10 mouse cellular contexts compared by ENCODE assay signal in the genomic region with DNA sequence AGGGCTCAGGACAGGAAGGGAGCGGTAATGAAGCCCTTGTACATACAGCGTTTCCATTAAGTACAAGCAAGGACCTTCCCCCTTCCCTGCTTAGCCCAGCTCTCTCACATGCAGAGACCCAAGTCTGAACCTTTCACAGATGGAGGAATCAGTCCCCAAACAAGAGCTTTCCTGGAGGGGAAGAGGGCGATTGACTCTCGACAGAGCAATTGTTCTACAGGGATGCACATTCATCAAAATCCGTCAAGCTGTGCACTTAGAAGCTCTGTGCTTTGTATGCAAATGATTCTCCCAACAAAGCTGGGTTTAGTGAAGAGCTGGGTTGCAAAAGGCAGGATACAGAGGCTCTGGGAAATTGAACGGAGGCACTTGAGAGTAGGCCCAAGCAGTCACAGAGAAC.
DNase-seq lines count a peak whose midpoint lies in the region; ATAC-seq and TF ChIP-seq lines count a peak whose summit lies in the region.
"Had no signal": no experiment of that assay in that cellular context is flagged by ENCODE, and none has a peak within 500 bp of the region (broad histone marks: within the 10 kb centered on the region; RNA-seq: fewer than 3 reads in every experiment).

No protein-coding gene starts in this region.

- no peak overlapping the region for H3K4me3 ChIP-seq in heart, adult 2 months
- H3K4me3 ChIP-seq in lung, embryonic 14.5 days (ENCODE audit: low read depth, low read length): no peak overlapping the region
- no peak overlapping the region for H3K4me3 ChIP-seq in hindbrain, embryonic 11.5 days (ENCODE audit: low read depth, low read length)
- H3K4me3 ChIP-seq in neural tube, embryonic 13.5 days: no peak overlapping the region
- H3K4me3 ChIP-seq: forebrain, embryonic 15.5 days had no signal

- no peak for TF ChIP-seq EP300 in heart, adult 2 months (IDR thresholded peaks at IDR 0.05; ENCODE audit: insufficient read depth, low read depth, low read length)

- TF ChIP-seq POLR2A in heart, adult 2 months (IDR thresholded peaks at IDR 0.05; ENCODE audit: insufficient read depth, low read depth, low read length): no peak

- H3K36me3 ChIP-seq in heart, adult 2 months (ENCODE audit: control insufficient read depth, insufficient read depth, low read length): peaks cover 10% of the 10 kb centered on the region
- H3K36me3 ChIP-seq in lung, embryonic 14.5 days (ENCODE audit: insufficient read depth): no peaks in the 10 kb centered on the region
- H3K36me3 ChIP-seq in hindbrain, embryonic 11.5 days (ENCODE audit: control insufficient read depth, insufficient read depth, low read length): no peaks in the 10 kb centered on the region
- H3K36me3 ChIP-seq in neural tube, embryonic 13.5 days: no peaks in the 10 kb centered on the region
- H3K36me3 ChIP-seq: forebrain, embryonic 15.5 days had no signal

- H3K4me2 ChIP-seq in lung, embryonic 14.5 days: no peak overlapping the region
- no peak overlapping the region for H3K4me2 ChIP-seq in hindbrain, embryonic 11.5 days (replicated peaks; ENCODE audit: low read depth, low read length)
- no peak overlapping the region for H3K4me2 ChIP-seq in neural tube, embryonic 13.5 days
- H3K4me2 ChIP-seq: forebrain, embryonic 15.5 days had no signal

- ATAC-seq in lung, embryonic 14.5 days (ENCODE audit: insufficient read depth): no peak
- no peak for ATAC-seq in hindbrain, embryonic 11.5 days (ENCODE audit: low FRiP score)
- no peak for ATAC-seq in neural tube, embryonic 13.5 days (ENCODE audit: low read depth)
- no peak for ATAC-seq in granulocyte monocyte progenitor cell, adult 5-6 weeks (replicated peaks; ENCODE audit: poor library complexity, severe bottlenecking)
- ATAC-seq: forebrain, embryonic 15.5 days had no signal

- H3K27ac ChIP-seq in heart, adult 2 months: peak overlapping the region; percentile 82
- peak overlapping the region; percentile 89 for H3K27ac ChIP-seq in lung, embryonic 14.5 days (ENCODE audit: low read depth)
- 0 out of 2 replicates have a peak overlapping the region, but pooled peaks have one; percentile 25 for H3K27ac ChIP-seq in hindbrain, embryonic 11.5 days (ENCODE audit: low read depth, low read length)
- peak overlapping the region; percentile 35 for H3K27ac ChIP-seq in neural tube, embryonic 13.5 days (replicated peaks)
- H3K27ac ChIP-seq: forebrain, embryonic 15.5 days had no signal

- H3K9me3 ChIP-seq in lung, embryonic 14.5 days (ENCODE audit: low read depth, low read length): no peaks in the 10 kb centered on the region
- H3K9me3 ChIP-seq in hindbrain, embryonic 11.5 days (ENCODE audit: control insufficient read depth, low read length): no peaks in the 10 kb centered on the region
- H3K9me3 ChIP-seq in neural tube, embryonic 13.5 days: no peaks in the 10 kb centered on the region
- H3K9me3 ChIP-seq: forebrain, embryonic 15.5 days had no signal

- no peaks in the 10 kb centered on the region for H3K79me2 ChIP-seq in heart, adult 2 months (replicated peaks; ENCODE audit: control insufficient read depth, insufficient read depth, low read length)

- TF ChIP-seq CTCF in heart, adult 2 months (IDR thresholded peaks at IDR 0.05): no peak
- no peak for TF ChIP-seq CTCF in lung, embryonic 14.5 days (IDR thresholded peaks at IDR 0.05; ENCODE audit: low read depth)

- H3K9ac ChIP-seq in heart, adult 2 months (ENCODE audit: low read depth, low read length): no peak overlapping the region
- no peak overlapping the region for H3K9ac ChIP-seq in lung, embryonic 14.5 days
- H3K9ac ChIP-seq in hindbrain, embryonic 11.5 days (ENCODE audit: low read depth, low read length): no peak overlapping the region
- H3K9ac ChIP-seq in neural tube, embryonic 13.5 days: no peak overlapping the region
- H3K9ac ChIP-seq: forebrain, embryonic 15.5 days had no signal

- peaks cover 50% of the 10 kb centered on the region for H3K4me1 ChIP-seq in heart, adult 2 months (ENCODE audit: control insufficient read depth, insufficient read depth, low read length)
- H3K4me1 ChIP-seq in lung, embryonic 14.5 days (ENCODE audit: insufficient read depth): peaks cover 60% of the 10 kb centered on the region
- peaks cover 11% of the 10 kb centered on the region; the same call in 1 of the 2 replicates for H3K4me1 ChIP-seq in hindbrain, embryonic 11.5 days (replicated peaks; ENCODE audit: control insufficient read depth, insufficient read depth, low read length)
- peaks cover 46% of the 10 kb centered on the region for H3K4me1 ChIP-seq in neural tube, embryonic 13.5 days (replicated peaks)

- H3K27me3 ChIP-seq in heart, adult 2 months (ENCODE audit: control insufficient read depth, insufficient read depth, low read length): no peaks in the 10 kb centered on the region
- H3K27me3 ChIP-seq in lung, embryonic 14.5 days (ENCODE audit: insufficient read depth, low read length): no peaks in the 10 kb centered on the region
- H3K27me3 ChIP-seq in hindbrain, embryonic 11.5 days (ENCODE audit: control insufficient read depth, insufficient read depth, low read length): no peaks in the 10 kb centered on the region
- H3K27me3 ChIP-seq in neural tube, embryonic 13.5 days: no peaks in the 10 kb centered on the region
- H3K27me3 ChIP-seq: forebrain, embryonic 15.5 days had no signal

- intact Hi-C loops in heart, adult 2 months (cut with DNase I): no loop called here
- intact Hi-C loops in heart, postnatal 25 days (cut with DNase I): no loop called here

- no peak for DNase-seq in heart, adult 2 months
- DNase-seq in heart, postnatal 25 days (ENCODE audit: low spot score): no peak
- peak; percentile 56 for DNase-seq in lung, embryonic 14.5 days
- DNase-seq in lung, postnatal 4 days: no peak
- no peak for DNase-seq in hindbrain, embryonic 11.5 days (ENCODE audit: low spot score)
- DNase-seq in layer of hippocampus, adult 9-11 months: no peak
- DNase-seq: cerebellum, adult 9-10 months had no signal

- WGBS in heart, adult 2 months: 48% methylated on average over 6 of the region's 6 CpGs
- WGBS in lung, embryonic 14.5 days: 33% methylated on average over 6 of the region's 6 CpGs
- WGBS in hindbrain, embryonic 11.5 days: 16% methylated on average over 6 of the region's 6 CpGs
- WGBS in neural tube, embryonic 13.5 days: 17% methylated on average over 6 of the region's 6 CpGs

Comparison
In these comparisons a context has a peak if more than half of its experiments do, and no peak if none do; other contexts are left out.
1. H3K27ac ChIP-seq: peak in every context shown above with its lines; median percentile 89 in lung, embryonic 14.5 days; 82 in heart, adult 2 months; 35 in neural tube, embryonic 13.5 days; 25 in hindbrain, embryonic 11.5 days.